Mouse (Mus musculus) liver, adult 2 months (tissue): ENCODE results near the gene Wdr11.

Source experiments
- CTCF ChIP-seq: fragments of 200-500 bp; IDR thresholded peaks from 2 replicates; pipeline ENCODE4 v1.5.1; 2011; ENCODE audit warnings: low read depth, low read length, control low read depth
- POLR2A ChIP-seq: fragments of 200-500 bp; IDR thresholded peaks from 2 replicates; pipeline ENCODE4 v1.6.1; 2011; ENCODE audit warnings: low read length, control low read depth; ENCODE audit not compliant: insufficient read depth; ENCODE audit errors: extremely low read depth

- TF ChIP-seq CTCF, result no peak
- no peak for TF ChIP-seq POLR2A
Observed at GRCm38 (mm10) chr7:129643290-129643689, 51.6 kb downstream of the Wdr11 start.
